Mouse (Mus musculus): ENCODE measurements at regions not wholly inside any gene's neighbourhood (a gene's known extent, or its start where the extent isn't known, plus 50 kb on each side); places are given as distances from the start of the nearest gene placed in this dataset.

DNA sequence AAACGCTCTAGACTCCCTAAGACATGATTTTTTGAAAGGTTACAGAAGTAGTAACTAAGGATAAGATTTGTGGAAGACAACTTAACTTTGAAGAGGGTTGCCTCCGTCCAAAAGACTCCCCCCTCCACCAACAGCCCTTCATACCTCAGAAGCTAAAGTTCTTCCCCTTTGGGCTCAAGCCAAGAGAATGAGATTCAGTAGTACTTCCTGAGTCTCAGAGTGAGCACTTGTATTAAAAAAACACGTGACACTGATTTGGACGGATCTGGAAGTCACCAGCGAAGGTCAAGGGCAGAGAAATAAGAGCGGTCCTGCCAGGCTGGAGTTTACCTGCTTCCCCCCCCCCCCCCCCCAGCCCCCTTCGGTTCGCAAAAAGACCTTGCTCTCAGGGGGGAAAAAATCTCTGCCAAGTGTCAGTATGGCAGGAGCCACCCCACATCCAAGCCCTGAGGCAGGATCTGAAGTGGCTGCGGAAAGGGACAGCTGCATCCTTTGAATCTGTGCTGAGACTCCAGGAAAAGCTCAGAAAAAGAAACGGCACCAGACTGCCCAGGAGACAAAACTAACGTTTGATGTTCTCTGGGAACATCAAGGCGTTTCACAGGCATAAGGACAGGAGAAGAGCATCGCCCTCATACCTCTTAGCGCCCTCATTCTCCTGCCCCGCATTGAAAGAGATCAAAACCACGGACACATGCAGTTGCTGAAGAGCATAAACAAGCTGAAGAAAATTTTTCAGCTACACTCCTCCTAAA is 341.2 kb upstream of the Atp2b1 start:
- DNase-seq, result no peak

DNA sequence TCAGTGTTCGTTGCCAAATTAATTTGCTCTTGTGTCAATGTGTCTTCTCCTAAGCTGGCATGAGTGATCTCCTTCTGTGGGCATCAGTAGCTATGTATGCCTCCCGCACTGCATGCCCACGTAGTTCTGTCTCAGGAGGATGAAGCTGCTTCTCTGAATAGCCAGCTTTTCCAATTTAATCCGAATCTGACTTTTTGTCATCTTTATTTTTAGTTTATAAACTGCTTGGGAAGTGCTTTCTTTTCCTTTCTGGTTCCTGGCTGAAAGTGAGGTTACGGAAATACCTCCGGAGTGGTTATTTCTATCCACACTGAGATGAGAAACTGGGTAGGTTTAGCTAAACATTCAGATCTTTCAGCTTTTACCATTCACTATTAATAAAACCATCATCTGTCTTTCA is 337.2 kb upstream of the Atp2b1 start:
- DNase-seq, result no peak

DNA sequence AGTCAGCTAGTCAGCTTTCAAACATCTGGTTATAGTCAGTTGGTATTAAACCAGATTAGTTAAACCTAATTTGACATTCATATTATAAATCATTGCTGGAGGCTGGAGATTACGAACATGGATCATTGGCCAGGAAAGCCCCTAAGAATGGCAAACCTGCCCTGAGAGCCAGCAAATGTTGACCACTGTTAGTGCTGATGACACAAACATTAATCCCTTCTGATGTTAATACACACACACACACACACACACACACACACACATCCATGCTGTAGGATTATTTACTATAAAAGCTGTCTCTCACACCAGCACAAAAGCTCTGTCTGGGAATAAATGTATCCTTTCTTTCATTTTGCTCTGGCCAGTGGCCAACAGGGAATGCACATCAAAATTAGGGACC is 329.4 kb upstream of the Atp2b1 start:
- DNase-seq, result no peak

DNA sequence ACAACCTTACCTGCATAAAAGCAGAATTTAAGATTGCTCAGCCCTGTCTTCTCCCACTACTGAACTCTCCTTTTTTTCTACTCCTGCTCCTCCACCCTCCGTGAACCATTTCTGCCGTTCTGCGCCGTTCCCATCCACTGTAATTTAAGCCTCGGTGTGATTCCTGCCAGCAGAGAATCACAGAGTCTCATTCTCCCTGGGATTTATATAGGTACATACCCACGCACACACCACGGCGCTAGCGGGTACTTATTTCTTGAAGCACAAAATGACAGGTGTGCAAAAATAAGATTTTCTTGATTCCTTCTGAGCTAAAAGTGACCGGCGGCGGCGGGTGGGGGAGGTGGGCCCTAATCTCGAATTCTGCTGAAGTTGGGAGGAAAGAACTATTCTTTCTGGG is 324.5 kb upstream of the Atp2b1 start:
- DNase-seq, result no peak

DNA sequence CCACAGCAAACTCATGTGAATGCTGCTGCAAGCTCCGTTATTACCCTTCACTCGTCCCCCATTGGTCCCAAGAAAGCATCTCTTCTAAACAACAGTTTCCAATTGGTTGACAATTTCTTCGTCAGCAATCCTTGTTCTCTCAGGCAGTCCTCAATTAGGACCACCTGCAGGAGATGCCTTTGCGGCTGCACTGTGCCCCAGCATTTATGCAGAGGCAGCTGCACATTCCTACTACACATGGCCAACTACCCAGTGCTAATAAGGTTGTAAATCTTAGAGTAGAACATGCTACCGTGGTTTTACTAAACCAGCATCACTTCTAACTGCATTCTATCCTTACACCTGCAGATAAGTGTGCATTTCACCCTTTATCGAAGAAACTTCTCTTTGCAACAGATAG is 322.1 kb upstream of the Atp2b1 start:
- no peak for DNase-seq

DNA sequence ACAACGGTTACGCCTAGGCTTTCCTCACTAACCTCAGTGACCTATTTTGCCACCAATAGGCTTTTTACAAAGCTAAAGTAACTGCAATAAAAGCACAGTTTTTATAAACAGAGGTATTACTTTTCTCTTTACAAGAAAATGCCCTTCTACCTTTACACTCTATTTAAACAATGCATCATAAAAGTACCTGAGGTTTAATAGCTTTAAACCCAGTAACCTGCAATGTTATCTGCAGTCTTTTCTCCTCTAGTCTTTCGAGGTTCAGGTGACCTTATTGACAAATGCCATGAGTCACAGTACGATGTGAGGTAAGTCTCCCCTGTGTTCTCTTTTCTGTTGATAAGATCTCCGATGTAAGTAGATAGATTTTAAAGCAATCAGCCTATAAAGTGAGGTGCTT is 320.3 kb upstream of the Atp2b1 start:
- DNase-seq, result no peak

DNA sequence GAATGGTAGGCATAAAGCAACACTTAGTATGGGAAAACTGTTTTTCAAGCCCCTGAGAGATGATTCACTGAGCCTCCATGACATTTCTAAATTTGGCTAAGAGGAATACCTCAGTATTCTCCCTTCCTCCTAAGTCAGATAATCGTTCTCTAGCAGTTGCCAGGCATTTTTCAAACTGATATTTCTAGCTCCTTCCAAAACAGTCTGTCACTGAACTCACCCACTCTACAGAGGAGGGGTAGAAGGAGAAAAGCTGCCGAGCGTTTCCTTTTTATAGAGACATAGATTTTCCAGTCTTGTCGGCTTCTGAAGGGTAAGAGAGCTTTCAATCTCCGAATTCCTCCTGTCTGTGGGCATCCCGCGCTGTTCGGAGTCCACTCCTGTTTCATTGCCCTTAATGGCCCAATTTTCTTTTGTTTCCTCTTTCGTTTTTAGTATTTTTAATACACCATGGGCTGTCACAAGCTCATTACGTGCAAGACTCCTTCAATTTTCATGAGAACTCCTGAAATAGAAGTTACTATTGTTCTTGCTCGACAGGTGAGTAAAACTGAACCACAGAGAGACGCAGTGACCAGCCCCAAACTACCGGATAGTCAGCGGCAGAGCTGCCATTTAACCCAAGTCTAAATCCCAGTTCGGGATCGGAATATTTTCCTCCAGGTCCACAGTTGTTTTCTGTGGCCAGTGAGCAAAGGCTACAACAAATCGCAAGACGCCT is 305.8 kb upstream of the Atp2b1 start:
- DNase-seq, result no peak

DNA sequence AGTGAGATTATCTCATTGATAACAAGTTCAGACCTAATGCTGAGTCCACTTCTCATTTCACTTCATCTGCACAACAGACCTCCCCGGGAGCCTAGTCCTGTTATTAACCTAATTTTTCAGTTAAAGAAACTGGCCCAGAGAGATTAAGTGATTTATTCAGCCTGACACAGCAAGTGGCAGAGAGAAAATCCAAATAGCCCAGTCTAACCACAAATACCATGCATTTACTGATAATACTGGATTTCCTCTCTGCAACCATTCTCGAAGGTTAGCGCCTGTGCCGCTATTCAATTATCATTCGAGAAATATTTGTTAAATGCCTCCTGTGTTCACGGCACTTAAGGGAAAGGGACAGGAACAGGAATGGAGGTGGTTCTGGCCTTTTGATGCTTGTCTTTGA is 303.5 kb upstream of the Atp2b1 start:
- DNase-seq, result no peak

DNA sequence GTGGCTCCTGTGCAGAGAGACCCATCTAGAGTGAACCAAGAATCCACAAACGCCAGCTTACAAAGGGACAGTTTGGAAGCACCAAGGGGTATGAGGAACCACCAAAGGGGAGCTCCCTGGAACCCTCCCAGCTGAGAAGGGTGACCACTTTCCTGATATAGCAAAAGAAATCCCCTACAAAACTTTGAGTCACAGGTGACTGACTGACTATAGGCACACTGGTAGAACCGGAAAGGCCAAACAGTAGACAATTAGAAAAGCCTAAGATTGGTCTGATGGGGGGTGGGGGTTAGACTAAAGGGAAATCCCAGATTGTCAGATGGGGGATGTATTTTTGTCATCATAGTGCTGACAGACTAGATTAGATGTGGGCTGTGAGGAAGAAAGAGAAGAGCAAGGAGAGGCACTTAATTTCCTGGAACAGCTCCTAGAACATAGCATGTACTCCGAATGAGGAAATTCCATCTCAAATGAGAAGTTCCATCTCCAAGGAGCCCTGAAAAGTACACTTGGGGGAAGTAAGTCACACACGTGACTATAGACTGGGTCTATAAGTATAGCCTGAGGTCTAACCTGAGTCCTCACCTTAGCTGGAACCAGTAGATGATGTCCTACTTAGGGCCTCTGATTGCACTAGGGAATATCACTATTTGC is 302.4 kb upstream of the Atp2b1 start:
- no peak for DNase-seq

DNA sequence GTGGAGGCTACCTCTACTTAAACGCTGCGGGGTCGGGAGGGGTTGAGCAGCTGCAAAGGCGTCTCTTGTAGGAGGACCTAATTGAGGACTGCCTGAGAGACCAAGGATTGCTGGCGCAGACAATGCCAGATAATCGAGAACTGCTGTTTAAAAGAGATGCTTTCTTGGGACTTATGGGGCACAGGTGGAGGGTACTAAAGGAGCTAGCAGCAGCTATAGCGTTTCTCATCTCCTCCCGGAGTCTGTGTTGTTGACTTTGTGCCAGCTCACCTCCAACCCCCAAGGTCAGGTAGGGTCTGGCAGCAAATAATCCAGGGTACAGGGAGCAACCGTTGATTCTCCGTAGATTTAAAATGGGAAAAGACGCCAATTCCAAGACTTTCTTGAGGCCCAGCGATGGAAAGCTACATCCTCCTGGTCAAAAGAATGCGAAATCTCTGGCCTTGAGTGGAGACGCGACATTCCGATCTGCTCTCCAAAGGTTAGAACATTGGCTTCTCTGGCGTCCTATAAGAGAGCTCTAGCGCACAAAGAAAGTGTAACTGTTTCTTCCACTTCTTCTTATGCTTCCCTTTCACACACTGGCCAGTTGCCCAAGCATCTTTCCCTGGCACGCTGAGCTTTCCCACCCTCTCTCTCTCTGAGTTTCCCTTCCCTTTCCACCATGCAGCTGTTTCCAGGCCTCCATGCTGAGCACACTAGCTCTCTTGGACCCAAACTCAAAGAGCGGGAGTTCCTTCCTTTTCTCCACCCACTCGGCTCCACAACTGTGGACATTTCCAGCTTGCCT is 295.3 kb upstream of the Atp2b1 start:
- DNase-seq, result peak; percentile 57

DNA sequence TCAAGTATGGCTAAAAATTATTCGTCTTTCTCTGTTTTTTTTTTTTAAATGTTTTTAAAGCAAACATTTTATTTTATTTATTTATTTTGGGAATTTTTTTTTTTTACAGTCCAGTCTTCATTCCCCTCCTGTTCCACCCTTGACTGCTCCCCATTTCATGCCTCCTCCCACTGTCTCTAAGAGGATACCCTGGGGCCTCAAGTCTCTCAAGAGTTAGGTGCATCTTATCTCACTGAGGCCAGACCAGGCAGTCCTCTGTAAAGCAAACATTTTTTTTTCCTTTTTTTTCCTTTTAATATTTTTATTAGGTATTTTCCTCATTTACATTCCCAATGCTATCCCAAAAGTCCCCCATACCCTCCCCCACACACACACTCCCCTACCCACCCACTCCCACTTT is 290.1 kb upstream of the Atp2b1 start:
- no peak for DNase-seq

DNA sequence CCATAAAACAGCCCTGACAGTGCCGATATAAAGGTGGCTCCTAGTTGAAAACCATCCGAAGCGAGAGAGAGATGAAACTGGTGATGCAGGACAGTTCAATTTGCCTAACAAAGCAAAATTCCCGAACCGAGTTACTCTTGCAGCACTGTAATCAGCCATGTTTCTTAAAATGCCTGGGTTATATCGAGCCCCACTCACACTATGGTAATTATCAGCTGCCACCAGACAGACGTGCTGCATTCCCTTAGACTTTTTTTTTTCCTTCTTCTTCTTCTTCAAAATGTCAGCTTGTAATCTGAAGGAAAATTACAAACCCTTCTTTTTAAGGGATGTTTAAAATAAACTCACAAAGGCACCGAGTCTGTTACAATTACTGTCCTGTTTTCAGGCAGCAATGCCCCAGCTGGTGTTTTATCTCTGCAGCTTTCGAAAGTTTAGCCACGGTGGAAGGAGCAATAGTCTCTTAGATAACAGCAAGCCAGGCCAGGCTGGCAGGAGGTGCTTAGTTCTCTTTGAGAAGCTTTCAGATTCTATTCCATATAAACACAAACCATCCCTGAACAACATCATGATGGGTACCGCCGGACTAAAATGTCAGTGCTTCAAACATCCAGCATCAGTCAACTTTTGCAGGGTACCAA is 289.4 kb upstream of the Atp2b1 start:
- DNase-seq, result no peak

DNA sequence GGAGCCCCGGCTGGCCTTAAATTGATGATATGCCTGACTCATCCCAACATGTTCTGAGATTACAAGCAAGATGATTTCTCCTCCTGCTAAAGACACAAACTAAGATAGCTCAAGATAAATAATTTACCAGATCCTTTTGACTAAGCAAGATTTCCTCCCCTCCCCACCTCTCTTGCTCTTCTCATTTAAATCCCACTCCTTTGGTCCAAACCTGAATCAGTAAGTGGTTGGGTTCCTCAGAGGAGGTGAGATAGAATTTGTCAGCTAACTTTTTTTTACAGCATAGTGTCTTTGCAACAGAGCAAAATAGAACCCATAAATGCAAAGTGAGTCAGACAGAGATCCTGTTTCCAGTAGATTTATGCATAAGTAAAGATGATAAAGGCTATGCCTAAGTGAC is 286.0 kb upstream of the Atp2b1 start:
- no peak for DNase-seq

DNA sequence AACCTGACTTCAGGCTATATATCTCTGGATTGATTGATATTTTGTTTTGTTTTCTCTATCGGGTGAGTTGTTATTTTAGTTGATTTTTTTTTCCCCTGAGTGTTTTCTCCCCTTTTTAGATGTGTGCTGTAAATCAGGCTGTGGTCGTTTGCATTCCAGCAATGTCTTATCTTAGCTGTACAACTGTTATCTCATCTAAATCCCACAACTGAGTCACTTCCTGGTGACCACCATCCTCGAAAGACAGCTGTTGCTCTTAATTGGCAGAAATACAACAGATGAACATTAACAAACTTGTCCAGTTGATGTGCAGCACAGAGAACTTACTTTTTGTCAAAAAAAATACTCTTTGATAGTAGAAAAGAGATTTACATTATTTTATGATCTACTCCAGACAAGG is 285.0 kb upstream of the Atp2b1 start:
- DNase-seq, result no peak

DNA sequence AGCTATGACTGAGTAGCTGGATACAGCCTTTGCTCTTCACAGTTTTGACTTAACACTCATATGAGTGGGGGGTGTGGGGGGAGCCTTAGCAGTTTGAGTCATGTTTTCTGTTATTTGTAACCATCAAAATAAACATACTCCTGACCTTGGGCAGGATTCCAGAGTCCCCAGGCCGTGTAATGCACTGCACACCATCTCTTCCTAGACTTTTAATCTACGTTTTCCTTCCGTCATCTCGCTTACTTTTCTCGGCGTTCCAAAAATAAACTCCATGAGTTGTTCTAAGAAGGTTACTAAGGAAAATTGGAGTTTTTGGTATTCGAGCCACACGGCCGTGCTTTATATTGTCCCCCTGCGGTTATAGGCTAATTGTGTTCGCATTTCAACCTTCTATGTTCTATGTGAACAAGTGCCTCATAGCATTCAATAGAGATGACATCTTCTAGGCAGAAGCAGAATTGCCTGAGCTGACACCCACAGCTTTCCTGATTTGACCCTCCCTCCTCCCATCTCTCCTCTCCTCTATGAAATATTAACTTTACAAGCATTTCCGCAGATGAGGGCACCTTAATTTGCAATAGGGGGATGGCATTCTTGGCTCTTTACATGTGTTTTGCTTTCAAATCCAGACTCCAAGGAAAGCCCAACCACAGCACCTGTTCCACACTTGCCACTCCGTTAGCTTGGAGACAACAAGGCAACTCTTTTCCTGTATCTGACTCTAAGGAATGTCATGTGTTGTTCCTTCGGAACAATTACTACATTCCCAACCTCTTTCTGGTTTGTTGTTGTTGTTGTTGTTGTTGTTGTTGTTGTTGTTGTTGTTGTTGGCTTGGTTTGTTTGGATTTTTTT is 276.2 kb upstream of the Atp2b1 start:
- DNase-seq, result no peak

DNA sequence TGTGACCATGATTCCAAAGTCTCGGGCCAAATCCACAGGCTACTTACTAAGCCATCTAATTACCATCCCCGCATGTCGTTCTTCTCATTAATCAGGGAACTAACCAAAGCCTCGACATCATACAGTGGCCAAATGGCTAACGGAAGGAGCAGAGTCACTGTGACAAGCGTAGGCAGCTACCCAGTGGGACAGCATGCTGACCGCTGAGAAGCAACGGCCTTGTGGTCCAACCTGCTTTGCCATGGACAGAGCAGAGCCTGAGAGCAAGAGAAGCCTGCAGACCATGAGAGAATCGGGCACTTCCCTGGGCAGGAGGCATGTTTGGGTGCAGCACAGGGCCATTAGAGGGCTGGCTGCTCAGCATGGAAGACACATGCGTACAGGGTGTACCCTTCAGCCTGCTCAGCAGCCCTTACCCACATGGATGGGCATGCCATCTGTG is 268.5 kb upstream of the Atp2b1 start:
- DNase-seq, result no peak

DNA sequence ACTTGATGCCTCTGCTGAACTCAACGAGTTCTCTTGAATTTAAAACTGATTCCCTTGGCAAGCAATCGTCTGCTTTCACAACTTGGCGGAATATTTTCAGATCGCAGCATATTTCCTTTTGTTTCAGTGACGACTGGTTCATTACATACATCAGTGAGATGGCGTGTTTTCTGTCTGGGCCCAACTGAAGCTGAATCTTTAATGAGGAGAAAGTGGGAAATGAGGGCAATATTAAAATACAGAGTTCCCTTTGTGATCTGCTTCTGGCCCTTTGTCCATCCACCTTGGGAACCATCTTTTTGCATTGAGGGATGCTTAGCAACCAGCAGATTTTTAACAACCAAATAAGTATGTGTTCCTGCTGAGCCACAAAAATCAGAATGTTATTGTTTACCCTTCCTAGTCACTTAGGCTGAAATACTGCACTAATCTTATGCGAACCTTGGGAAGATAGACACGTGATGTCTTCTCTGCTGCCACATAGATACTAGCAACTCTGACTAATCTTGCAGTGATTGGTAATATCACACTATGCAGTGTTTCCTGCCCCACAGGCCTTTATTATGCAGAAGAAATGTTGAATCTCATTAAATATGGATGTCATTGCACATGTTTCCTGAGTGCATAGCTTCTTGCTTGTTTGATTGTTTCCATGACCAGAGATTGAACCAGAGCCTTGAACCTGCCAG is 267.8 kb upstream of the Atp2b1 start:
- DNase-seq, result no peak

DNA sequence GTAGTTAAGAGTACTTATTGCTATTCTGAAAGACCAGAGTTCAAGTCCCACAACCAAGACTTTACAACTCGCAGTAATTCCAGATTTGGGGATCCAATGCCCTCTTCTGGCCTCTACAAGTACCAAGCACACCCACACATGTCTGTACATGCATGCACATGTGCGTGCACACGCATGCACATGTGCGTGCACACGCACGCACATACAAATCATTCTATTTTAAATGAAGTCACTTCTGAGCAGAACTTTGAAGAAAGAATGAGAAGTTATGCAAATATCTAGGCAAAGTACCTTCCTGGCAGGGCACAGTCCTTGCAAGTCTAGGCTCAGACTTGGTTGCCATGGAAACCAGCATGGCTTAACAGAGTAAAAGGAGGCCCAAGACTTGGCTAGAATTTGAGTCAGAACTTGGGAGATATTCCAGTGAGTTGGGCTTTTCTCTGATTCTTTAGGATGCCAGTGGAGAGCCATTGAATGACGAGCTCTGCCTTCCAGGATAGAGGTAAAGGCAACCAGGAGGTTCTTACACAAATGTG is 265.4 kb upstream of the Atp2b1 start:
- no peak for DNase-seq

DNA sequence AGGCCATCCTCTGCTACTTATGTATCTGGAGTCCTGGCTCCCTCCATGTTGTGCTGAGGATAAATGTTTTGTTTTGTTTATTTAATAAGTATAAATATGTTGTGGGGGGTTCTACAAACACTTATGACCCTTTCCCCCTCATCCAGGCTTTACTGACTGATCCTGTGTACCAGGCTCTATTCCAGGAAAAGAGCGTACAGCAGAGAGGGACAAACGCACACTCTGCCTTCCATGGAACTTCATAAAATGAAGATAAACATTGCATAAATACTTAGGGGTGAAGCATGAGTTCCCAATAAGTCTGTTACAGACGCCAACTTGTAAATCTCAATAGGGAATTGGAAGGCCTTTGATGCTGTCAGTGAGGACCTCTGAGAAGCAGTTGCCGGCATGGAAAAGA is 263.7 kb upstream of the Atp2b1 start:
- DNase-seq, result no peak

DNA sequence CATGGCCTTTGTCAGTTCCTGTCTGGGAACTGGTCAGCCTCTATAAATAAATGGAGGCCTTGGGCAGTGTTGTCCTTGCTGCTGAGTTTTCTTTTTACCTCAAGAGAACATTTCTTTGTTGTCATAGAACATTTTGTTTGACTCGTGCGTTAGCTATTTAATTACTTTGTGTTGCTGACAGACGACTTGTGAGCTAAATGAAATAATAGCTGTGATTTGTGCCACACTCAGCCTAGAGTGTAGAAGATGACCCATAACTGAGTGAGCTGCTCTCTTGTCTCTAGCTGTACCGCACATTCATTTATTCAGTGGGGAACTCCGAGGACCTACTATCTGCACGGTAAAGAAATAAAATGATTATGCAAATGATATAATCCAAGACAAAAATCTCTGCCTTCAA is 263.1 kb upstream of the Atp2b1 start:
- no peak for DNase-seq

Measured in gastrocnemius, postnatal 25 days (tissue).